Mouse (Mus musculus) embryonic fibroblast, embryonic 13.5 days (primary cell): ENCODE measurements around the gene Wdr83. TPM values are rescaled to one million over a fixed set of nuclear protein-coding genes. Genes with fewer than 3 reads are reported as not detected.
A peak's percentile ranks its signal among the peaks of the same experiment; 100 is the strongest.
"Not testable (repeated sequence)": the region's sequence is repeated elsewhere in the genome, so short reads cannot be mapped to it uniquely, and the experiment has no call there.

Source experiments
- H3K27ac ChIP-seq: 2 replicates; pipeline ENCODE4 v1.5.1; 2012; ENCODE audit warnings: low read length, control low read depth, inconsistent platforms; ENCODE audit not compliant: insufficient read depth
- H3K4me1 ChIP-seq: 2 replicates; pipeline ENCODE4 v1.6.1; 2011; ENCODE audit warnings: low read length; ENCODE audit not compliant: control insufficient read depth, insufficient read depth
- H3K4me3 ChIP-seq: 2 replicates; pipeline ENCODE4 v1.5.1; 2011; ENCODE audit warnings: mild to moderate bottlenecking, control low read depth, low read length; ENCODE audit not compliant: insufficient read depth
- CTCF ChIP-seq: IDR thresholded peaks from 2 replicates; pipeline ENCODE4 v1.5.1; 2011; ENCODE audit warnings: mild to moderate bottlenecking, control low read depth, low read length, moderate library complexity, borderline replicate concordance; ENCODE audit not compliant: insufficient read depth
- POLR2A ChIP-seq: IDR thresholded peaks from 2 replicates; pipeline ENCODE4 v1.6.1; 2011; ENCODE audit warnings: low read depth, mild to moderate bottlenecking, control low read depth, low read length, moderate library complexity
- polyA plus RNA-seq: library from polyadenylated mRNA; stranded (reverse); fragments of >200 nt; gene quantifications from 2 replicates; pipeline ENCODE4 v1.2.4, GENCODE M21; 2011; ENCODE audit warnings: low read depth; ENCODE audit not compliant: missing spikeins, insufficient read length

The Wdr83 gene
- polyA plus RNA-seq, 1 experiment = 22.2 TPM

DNA sequence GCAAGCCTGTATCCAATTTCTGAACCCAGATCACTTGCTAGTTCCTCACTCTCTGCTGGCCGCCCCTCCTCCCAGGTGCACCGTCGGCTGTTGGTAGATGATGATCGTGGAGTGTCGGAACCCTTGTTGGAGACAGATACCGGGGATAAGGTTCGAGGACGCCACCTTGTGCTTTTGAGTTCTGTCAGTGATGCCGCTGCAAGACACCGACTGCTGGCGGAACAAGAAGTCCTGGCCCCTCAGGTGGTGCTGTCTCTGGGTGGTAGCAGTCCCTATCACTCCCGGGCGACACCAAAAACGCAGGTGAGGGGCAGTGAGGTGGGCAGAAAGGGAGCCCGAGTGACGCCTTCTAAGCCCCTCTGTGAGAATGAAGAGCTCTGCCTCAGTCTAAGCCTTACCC lies 15.1 kb upstream of the Wdr83 start:
- TF ChIP-seq POLR2A (no peak), CTCF (no peak)
- H3K4me3 ChIP-seq = no peak overlapping the region
- no peak overlapping the region for H3K27ac ChIP-seq

DNA sequence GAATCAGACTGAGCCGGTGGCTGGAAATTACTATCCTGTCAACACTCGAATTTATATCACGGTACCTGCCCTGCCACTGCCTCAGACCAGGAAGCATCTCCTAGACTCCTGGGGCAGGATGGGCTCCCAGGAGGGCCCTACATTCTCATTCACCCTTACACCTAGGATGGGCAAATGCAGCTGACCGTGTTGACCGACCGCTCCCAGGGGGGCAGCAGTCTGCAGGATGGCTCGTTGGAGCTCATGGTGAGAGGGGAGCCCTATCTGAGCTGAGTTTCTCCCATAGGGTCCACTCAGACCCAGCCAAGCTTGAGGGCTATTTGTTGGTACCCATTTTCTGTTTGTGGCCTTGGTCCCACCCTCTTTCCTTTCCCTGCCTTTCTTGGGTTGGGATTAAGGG lies 14.5 kb upstream of the Wdr83 start:
- TF ChIP-seq CTCF (no peak), POLR2A (no peak)
- H3K4me1 ChIP-seq = no peaks in the 10 kb centered on the region
- no peak overlapping the region for H3K27ac ChIP-seq
- no peak overlapping the region for H3K4me3 ChIP-seq

More for the DNA sequence above, 15.1 kb upstream of the Wdr83 start:
- H3K4me1 ChIP-seq = no peaks in the 10 kb centered on the region

DNA sequence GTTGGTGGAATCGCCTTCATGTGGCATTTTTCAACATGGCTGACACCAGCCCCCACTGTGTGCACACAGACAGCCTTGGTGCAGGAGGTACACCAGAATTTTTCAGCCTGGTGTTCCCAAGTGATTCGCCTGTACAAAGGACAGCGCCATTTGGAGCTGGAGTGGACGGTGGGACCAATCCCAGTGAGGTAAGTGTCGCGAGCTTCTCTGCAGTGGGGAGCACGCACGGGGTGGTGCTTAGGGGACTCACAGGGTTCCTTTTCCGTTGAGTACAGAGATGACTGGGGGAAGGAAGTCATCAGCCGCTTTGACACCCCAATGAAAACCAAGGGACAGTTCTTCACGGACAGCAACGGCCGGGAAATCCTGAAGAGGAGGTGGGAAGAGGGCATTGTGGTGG lies 13.9 kb upstream of the Wdr83 start:
- no peak overlapping the region for H3K4me3 ChIP-seq
- H3K27ac ChIP-seq = no peak overlapping the region
- TF ChIP-seq CTCF (no peak), POLR2A (no peak)
- H3K4me1 ChIP-seq = no peaks in the 10 kb centered on the region

DNA sequence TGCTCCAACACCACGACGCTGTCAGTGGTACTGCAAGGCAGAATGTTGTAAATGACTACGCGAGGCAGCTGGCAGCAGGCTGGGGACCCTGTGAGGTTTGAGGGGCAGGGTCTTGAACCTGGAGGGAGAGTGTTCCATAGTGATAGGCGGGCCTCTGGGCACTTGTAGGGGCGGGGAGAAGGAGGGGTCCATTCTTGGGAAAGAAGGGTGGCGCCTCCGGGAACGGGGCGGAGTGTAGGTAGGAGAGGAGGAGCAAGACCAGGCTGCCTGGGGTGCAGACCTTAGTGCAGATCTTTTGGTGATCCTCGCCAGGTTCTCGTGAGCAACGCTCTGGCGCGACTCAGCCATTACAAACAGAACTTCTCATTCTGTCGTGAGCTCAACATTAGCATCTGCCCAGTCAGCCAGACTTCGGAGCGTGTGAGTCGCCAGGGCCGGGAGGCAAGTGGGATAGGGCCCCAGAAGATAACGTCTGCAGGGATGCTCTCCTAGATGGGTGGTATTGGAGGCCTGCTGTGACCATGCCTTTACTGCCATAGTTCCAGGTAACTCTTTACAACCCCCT lies 10.5 kb upstream of the Wdr83 start:
- H3K27ac ChIP-seq = no peak overlapping the region
- H3K4me3 ChIP-seq = no peak overlapping the region
- TF ChIP-seq CTCF = no peak
- no peak for TF ChIP-seq POLR2A
- H3K4me1 ChIP-seq = no peaks in the 10 kb centered on the region

DNA sequence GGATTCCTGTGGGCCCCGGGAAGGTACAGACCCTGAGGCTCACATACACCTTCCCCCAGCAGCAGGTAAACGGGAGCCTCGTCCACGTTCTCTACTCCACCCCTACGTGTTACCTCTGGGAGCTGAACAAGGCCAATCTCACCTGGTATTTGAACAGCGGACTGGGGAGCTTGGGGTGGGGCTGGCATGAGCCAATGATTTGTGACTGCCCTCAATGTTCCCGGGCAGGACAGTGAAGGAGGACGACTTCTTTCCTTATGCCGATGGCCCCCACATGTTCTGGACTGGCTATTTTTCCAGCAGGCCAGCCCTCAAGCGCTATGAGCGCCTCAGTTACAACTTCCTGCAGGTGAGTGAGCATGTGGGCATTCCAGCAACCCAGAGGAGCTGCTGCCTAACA lies 9.8 kb upstream of the Wdr83 start:
- Histone ChIP-seq H3K27ac (no peak overlapping the region), H3K4me3 (no peak overlapping the region), H3K4me1 (no peaks in the 10 kb centered on the region)
- TF ChIP-seq CTCF = no peak
- no peak for TF ChIP-seq POLR2A

DNA sequence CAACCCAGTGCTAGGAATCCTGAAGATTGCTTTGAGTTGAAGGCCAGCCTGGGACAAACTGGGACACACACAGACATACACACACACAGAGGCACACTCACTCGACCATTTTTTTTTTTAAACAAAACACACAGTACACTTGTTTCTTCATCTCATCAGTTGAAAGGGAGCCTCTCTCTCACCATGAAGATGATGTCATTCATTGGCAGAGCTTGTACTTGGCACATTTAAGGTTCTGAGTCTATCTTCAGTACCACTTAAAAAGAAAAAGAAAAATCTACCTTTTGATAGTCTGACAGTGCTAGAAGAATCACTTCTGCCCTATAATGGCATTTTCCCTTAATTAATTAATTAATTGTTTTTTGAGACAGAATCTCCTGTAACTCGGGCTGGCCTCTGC lies 7.7 kb upstream of the Wdr83 start:
- no peak overlapping the region for H3K4me3 ChIP-seq
- H3K27ac ChIP-seq = no peak overlapping the region
- TF ChIP-seq POLR2A = no peak
- no peak for TF ChIP-seq CTCF
- peaks cover 5% of the 10 kb centered on the region; the same call in 1 of the 2 replicates for H3K4me1 ChIP-seq

DNA sequence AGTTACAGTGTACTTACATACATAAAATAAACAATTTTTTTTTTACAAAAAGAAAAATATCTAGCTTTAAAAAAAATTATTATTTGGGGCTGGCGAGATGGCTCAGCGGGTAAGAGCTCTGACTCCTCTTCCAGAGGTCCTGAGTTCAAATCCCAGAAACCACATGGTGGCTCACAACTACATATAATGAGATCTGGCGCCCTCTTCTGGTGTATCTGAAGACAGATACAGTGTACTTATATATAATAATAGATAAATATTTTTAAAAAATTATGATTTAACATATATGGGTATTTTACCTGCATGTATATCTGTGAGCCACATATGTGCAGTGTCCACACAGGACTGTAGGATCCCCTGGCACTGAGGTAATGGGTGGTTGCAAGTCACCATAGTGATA lies 5.1 kb upstream of the Wdr83 start:
- TF ChIP-seq CTCF (no peak), POLR2A (no peak)
- peaks cover 7% of the 10 kb centered on the region; the same call in 1 of the 2 replicates for H3K4me1 ChIP-seq
- H3K27ac ChIP-seq = no peak overlapping the region
- H3K4me3 ChIP-seq = no peak overlapping the region

DNA sequence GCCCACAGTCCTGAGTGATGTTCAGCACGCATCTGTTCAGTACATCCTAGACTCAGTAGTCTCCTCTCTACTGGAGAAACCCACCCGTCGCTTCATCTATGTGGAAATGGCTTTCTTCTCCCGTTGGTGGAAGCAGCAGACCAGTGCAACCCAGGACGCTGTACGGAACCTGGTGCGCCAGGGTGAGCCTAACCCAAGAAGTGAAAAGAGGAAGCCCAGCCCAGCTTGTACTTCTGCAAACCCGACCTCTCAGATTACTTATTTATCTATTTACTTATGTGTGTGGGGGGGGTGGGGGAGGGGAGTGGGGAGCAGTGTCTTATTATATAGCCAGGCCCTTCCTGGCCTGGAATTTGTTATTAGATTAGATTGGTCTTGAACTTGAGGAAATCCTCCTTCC lies 3.5 kb upstream of the Wdr83 start:
- H3K4me1 ChIP-seq = peaks cover 7% of the 10 kb centered on the region; the same call in 1 of the 2 replicates
- H3K27ac ChIP-seq = no peak overlapping the region
- no peak for TF ChIP-seq POLR2A
- no peak for TF ChIP-seq CTCF
- no peak overlapping the region for H3K4me3 ChIP-seq

DNA sequence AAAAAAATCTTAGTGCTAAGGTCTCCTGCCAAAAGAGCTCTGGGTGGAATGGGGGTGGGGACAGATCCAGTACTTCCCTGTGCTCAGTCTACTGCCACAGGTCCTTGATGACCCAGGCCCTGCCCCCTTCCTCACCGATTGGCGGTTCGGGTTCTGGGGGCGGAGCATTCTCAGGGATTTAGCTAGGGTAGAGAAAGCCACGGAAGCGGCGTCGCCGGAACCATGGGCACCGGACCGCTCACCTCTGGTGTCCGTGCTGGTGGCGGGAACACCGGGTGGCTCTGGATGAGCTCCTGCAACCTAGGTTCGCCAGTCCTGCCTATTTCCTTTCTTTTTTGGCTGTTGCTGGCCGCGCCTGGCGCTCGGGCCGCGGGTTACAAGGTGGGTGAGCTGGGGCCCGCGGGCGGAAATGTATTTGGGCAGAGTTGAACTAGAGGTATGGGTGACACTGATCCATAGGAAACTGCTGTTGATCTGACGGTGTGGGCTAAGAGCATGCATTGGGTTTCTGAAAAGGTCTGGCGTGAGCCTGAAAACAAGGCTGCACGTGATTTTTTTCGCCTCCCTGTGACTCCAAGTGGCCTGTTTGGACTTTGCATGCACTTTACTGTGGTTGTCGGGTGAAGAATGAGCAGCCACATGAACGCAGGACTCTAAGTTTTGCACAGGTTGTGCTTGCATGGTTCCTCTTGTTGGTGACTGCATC lies 2.2 kb upstream of the Wdr83 start, which contains the start of gene Man2b1:
TSS of gene Man2b1 (plus strand) at position 163 of the 706 bp plus-strand sequence.
- Histone ChIP-seq H3K4me1 (peaks cover 7% of the 10 kb centered on the region; the same call in 1 of the 2 replicates), H3K27ac (peak within 1 kb of the TSS; percentile 39; the same call in 1 of the 2 replicates), H3K4me3 (peak within 1 kb of the TSS; percentile 73)
- peak; percentile 96 for TF ChIP-seq POLR2A
- no peak for TF ChIP-seq CTCF

DNA sequence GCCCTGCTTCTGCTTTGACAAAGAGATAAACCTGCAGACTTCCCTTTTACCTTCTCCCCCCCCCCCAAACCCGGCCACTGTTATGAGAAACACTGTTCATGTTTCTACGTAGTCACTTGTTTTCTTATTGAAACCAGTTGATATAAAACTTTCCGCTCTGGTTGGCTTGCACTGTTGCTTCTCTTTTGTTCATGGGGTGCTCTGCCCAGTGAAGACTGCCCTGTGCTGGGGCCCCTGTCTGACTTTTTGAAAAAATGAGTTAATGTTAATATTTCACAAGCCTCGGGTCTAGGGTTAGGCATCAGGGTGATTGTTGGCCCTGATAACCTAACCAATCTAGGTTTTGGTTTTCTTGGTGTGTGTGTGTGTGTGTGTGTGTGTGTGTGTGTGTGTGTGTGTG lies 1.1 kb upstream of the Wdr83 start:
- not testable (repeated sequence) for H3K4me1 ChIP-seq, H3K27ac ChIP-seq, H3K4me3 ChIP-seq
